Mouse (Mus musculus): Measurements from ENCODE around the gene Tnnt2. TPM values are rescaled to one million over a fixed set of nuclear protein-coding genes. Genes with fewer than 3 reads are reported as not detected.

Tnnt2 gene
- 0.70 and 0.74 TPM in 2 replicates for polyA plus RNA-seq (2016; fragmentation: Nextera tagmentation; extraction: Ambion mirVana)

DNA sequence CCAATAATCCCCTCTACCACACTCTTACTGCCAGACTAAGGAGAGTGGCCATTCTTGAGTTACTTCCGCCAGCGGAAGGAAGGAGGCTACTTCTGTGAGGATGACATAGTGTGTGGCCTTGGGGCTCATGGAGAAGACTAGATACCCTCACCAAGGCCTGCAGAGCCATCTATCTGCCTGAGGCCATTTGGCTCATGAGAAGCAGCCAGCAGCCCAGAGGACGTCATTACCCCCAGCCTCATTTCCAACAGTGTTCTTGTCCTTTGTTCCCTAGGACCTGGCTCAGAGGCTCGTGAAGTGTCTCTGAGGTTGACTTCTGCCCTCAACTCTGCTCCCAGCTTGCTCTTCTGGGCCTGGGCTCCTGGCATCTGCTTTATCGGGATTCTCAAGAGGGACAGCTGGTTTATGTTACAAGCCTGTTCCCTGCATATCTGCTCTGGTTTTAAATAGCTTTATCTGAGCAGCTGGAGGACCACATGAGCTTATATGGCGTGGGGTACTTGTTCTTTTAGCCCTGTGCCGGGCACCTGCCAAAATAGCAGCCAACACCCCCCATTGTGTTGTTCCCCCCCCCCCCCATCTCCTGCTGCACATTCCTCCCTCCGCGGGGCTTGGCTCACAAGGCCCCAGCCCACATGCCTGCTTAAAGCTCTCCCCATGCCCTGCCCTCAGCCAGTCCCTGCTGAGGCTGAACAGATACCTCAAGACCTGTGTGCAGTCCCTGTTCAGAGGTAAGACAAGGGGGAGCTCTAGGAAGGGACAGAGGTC, at the start of gene Tnnt2:
Gene Tnnt2 (plus strand): TSS at position 639 of the 768 bp plus-strand sequence.
- peaks cover 15% of the 10 kb centered on the region for H3K4me1 ChIP-seq
- H3K9me3 ChIP-seq (replicated peaks), result no peaks in the 10 kb centered on the region
- no peak within 1 kb of the TSS for H3K4me3 ChIP-seq
- DNase-seq (ENCODE audit: low spot score), result no peak
- WGBS, result 71% methylated on average over 9 of the region's 9 CpGs
- no peak within 1 kb of the TSS; the same call in 1 of the 2 replicates for H3K27ac ChIP-seq (replicated peaks)
- H3K27me3 ChIP-seq (ENCODE audit: low read depth, poor library complexity, severe bottlenecking), result 0 out of 2 replicates have a peak, but pooled peaks cover 7% of the 10 kb centered on the region
- H3K36me3 ChIP-seq, result no peaks in the 10 kb centered on the region

DNA sequence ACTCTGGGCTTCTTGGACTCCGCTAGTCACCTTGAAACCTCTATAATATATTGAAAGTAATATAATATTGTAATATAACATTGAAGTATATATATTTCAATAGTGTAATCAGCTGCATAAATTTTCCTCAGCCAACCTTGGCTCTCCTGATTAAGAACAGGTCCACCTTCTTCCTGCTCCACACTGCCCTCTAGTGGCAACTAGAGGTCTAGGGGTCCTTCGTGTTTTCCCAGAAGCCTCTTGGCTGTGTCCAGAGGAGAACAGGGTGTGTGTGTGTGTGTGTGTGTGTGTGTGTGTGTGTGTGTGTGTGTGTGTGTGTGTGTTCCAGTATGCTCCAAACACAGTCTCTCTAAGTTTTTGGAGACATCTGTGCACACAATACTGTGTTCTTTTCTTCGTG, 48.4 kb upstream of the Tnnt2 start:
- peaks cover 17% of the 10 kb centered on the region for H3K4me1 ChIP-seq
- H3K27ac ChIP-seq (replicated peaks), result no peak overlapping the region
- peak; percentile 80 for DNase-seq (ENCODE audit: low spot score)
- WGBS, result 47% methylated on average over 3 of the region's 3 CpGs
- no peaks in the 10 kb centered on the region for H3K36me3 ChIP-seq
- H3K4me3 ChIP-seq, result no peak overlapping the region
- H3K9me3 ChIP-seq (replicated peaks), result no peaks in the 10 kb centered on the region
- peaks cover 29% of the 10 kb centered on the region for H3K27me3 ChIP-seq (ENCODE audit: low read depth, poor library complexity, severe bottlenecking)

DNA sequence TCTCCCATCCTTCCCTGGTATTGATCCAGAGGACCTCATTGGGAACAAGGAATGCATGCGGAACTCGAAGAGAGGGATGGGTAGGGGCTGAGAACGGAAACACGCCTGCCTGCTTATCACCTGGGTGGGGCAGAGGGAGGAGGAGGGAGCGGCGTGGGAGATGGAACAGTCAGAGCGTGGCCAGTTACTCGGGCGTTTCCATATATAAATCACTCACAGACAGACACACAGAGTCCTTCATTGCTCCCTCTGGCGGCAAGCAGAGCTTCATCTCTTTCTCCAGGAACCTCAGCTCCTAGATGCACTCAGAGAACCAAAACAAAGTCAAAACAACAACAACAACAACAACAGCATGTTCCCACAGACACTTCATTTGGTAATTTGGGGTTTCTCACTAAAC, 47.4 kb upstream of the Tnnt2 start:
- H3K36me3 ChIP-seq, result no peaks in the 10 kb centered on the region
- no peak overlapping the region for H3K27ac ChIP-seq (replicated peaks)
- H3K4me1 ChIP-seq, result peaks cover 17% of the 10 kb centered on the region
- H3K9me3 ChIP-seq (replicated peaks), result no peaks in the 10 kb centered on the region
- WGBS, result 58% methylated on average over 10 of the region's 10 CpGs
- H3K27me3 ChIP-seq (ENCODE audit: low read depth, poor library complexity, severe bottlenecking), result peaks cover 38% of the 10 kb centered on the region
- no peak for DNase-seq (ENCODE audit: low spot score)
- no peak overlapping the region for H3K4me3 ChIP-seq

DNA sequence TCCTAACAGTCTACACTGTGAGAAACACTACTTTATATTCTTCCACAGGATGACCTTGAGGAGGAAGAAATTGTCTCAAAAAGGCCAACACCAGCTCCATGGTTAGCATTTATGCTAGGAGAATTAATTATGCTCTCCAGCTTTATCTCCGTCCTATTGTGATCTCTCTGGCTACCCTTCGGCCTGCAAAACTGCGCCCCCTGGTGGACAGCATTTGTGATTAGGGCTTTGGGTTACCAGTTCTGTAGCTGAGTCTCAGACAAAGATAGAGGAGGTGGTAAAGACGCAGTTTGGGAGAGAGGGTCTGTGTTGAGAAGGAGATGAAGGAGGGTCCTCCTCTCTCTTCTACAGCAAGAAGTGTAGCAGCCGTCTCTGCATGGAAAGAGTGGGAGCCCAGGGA, 46.3 kb upstream of the Tnnt2 start:
- Histone ChIP-seq H3K9me3 (replicated peaks) (no peaks in the 10 kb centered on the region), H3K4me1 (peaks cover 27% of the 10 kb centered on the region), H3K36me3 (no peaks in the 10 kb centered on the region), H3K27ac (replicated peaks) (peak overlapping the region; percentile 50; the same call in 1 of the 2 replicates), H3K27me3 (ENCODE audit: low read depth, poor library complexity, severe bottlenecking) (peaks cover 48% of the 10 kb centered on the region), H3K4me3 (no peak overlapping the region)
- 11% methylated on average over 5 of the region's 5 CpGs for WGBS
- DNase-seq (ENCODE audit: low spot score), result peak; percentile 82

- Histone ChIP-seq H3K27ac (replicated peaks) (no peak overlapping the region), H3K4me3 (no peak overlapping the region), H3K4me1 (peaks cover 38% of the 10 kb centered on the region), H3K9me3 (replicated peaks) (no peaks in the 10 kb centered on the region), H3K27me3 (ENCODE audit: low read depth, poor library complexity, severe bottlenecking) (peaks cover 73% of the 10 kb centered on the region), H3K36me3 (no peaks in the 10 kb centered on the region)
- 62% methylated on average over 13 of the region's 13 CpGs for WGBS
- DNase-seq (ENCODE audit: low spot score), result no peak
Measured at GRCm38 (mm10) chr1:135792143-135792939, 43.8 kb upstream of the Tnnt2 start.

DNA sequence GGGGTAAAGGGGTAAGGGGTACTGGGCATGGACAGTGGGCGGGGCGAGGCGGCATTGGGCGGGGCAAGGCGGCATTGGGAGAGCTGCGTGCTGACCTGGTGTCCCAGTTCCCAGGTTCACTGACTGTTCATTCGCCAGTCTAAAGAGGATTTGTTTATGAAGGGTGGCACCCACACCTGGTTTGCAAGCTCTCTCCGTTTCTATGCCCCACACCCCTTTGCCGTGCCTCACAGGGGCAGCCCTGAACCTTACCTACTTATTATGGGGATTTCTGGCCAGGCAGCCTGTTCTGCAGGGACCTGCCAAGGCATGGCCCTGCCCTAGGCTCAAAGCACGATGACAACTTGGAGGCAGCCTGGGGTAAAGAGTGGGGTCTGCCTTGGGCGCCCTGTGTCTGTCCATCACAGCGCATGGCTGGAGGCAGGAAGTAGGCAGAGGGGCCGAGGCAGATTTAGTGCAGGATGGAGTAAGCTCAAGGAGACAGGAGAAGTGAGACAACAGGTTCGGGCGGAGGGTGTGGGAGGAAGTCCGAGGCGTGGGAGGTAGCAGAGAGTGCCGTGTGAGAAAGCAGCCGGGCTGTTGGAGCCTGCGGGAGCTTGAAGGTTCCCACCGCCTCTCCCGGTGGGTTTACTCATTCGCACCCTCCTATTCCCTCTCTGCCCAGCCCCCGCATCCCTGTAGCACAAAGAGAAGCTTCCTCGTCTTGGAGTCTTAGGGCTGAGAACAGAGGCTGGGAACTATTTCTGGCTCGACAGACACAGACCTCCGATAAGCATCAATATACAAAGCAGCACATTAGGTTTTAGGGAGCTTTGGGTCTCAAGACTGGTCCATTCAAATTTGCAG, 42.6 kb upstream of the Tnnt2 start:
- 15% methylated on average over 27 of the region's 27 CpGs for WGBS
- H3K36me3 ChIP-seq, result no peaks in the 10 kb centered on the region
- no peaks in the 10 kb centered on the region for H3K9me3 ChIP-seq (replicated peaks)
- peak overlapping the region; percentile 79 for H3K27ac ChIP-seq (replicated peaks)
- H3K4me3 ChIP-seq, result peak overlapping the region; percentile 46
- peak; percentile 44 for DNase-seq (ENCODE audit: low spot score)
- peaks cover 73% of the 10 kb centered on the region for H3K27me3 ChIP-seq (ENCODE audit: low read depth, poor library complexity, severe bottlenecking)
- peaks cover 38% of the 10 kb centered on the region for H3K4me1 ChIP-seq

GRCm38 (mm10) chr1:135794216-135795134, 41.7 kb upstream of the Tnnt2 start:
- H3K9me3 ChIP-seq (replicated peaks), result no peaks in the 10 kb centered on the region
- no peaks in the 10 kb centered on the region for H3K36me3 ChIP-seq
- H3K27ac ChIP-seq (replicated peaks), result peak overlapping the region; percentile 79
- H3K27me3 ChIP-seq (ENCODE audit: low read depth, poor library complexity, severe bottlenecking), result peaks cover 73% of the 10 kb centered on the region
- H3K4me3 ChIP-seq, result peak overlapping the region; percentile 46
- H3K4me1 ChIP-seq, result peaks cover 43% of the 10 kb centered on the region
- 34% methylated on average over 20 of the region's 20 CpGs for WGBS
- peak; percentile 60 for DNase-seq (ENCODE audit: low spot score)

- Histone ChIP-seq H3K27ac (replicated peaks) (no peak overlapping the region), H3K36me3 (no peaks in the 10 kb centered on the region), H3K4me3 (no peak overlapping the region), H3K27me3 (ENCODE audit: low read depth, poor library complexity, severe bottlenecking) (peaks cover 52% of the 10 kb centered on the region), H3K4me1 (peaks cover 38% of the 10 kb centered on the region), H3K9me3 (replicated peaks) (no peaks in the 10 kb centered on the region)
- 73% methylated on average over 1 of the region's 1 CpGs for WGBS
- DNase-seq (ENCODE audit: low spot score), result no peak
Measured at GRCm38 (mm10) chr1:135798492-135798891, 37.7 kb upstream of the Tnnt2 start.

DNA sequence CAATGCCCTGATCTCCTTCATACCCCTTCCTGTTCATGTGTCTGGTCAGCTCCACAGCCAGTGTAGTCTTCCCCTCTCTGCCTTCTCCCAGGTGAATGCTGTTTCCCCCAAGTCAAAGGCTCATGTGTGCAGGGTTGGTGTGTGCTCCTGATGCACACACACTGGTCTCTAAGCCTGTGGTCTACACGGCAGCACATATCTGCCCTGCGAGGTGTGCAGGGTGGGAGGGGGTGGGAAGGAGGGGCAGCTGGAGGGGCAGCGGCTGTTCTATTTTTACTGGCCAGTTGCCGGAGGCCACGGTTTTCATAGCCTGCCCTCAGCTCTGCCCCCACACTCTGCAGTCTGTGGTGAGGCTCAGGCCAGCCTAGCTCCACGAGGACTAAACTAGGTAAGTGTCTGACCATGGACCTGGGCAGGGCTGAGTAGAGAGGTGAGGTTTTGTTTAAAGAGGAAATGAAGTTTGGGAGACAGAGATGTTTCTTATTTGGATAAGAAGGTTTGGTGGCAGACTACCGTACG, 37.0 kb upstream of the Tnnt2 start:
- 84% methylated on average over 8 of the region's 8 CpGs for WGBS
- DNase-seq (ENCODE audit: low spot score), result no peak
- Histone ChIP-seq H3K4me1 (peaks cover 32% of the 10 kb centered on the region), H3K27me3 (ENCODE audit: low read depth, poor library complexity, severe bottlenecking) (peaks cover 45% of the 10 kb centered on the region; the same call in 1 of the 2 replicates), H3K4me3 (no peak overlapping the region), H3K36me3 (no peaks in the 10 kb centered on the region), H3K9me3 (replicated peaks) (no peaks in the 10 kb centered on the region), H3K27ac (replicated peaks) (no peak overlapping the region)

DNA sequence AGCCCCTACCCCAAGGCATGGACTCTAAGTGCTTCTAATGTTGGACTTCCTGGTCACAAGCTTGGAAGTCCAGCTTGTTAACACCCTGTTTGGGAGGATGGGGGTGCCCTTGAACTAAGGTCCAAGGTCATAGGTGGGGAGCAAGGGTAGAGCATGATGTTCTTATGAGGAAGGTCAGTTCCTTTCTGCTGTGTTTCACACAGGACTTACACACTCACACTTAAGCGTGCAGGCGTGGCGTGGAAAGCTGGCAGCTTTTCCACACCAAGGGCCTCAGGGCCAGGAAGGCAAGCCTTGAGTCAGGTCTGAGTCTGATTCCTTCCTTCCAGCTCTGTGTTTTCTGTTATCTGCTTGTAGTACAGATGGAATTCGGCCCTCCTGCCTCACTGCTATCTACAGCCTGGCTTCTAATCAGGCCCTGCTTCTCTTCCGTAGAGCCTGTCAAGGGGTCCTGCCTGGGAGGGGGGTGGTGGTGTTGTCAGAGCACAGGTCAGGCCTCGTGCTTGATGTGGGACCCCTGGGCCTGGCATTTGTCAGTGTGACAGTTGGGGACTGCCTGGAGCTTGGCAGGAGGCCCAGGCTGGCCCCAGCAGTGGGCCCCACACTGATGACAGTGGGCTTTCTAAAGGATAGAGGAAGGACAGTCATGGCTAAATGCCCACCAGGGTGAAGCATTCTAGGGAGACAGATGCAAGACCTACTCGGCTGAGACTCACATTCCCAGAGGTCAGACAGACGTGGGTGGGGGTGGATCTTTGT, 35.8 kb upstream of the Tnnt2 start:
- peak overlapping the region; percentile 65 for H3K27ac ChIP-seq (replicated peaks)
- 55% methylated on average over 8 of the region's 8 CpGs for WGBS
- no peaks in the 10 kb centered on the region for H3K36me3 ChIP-seq

GRCm38 (mm10) chr1:135807546-135807945, 28.6 kb upstream of the Tnnt2 start:
- no peaks in the 10 kb centered on the region for H3K36me3 ChIP-seq
- peaks cover 23% of the 10 kb centered on the region for H3K4me1 ChIP-seq
- no peaks in the 10 kb centered on the region for H3K9me3 ChIP-seq (replicated peaks)
- no peak overlapping the region for H3K27ac ChIP-seq (replicated peaks)
- no peak for DNase-seq (ENCODE audit: low spot score)
- 67% methylated on average over 10 of the region's 10 CpGs for WGBS
- no peak overlapping the region for H3K4me3 ChIP-seq
- peaks cover 29% of the 10 kb centered on the region for H3K27me3 ChIP-seq (ENCODE audit: low read depth, poor library complexity, severe bottlenecking)

More for the DNA sequence above, 35.8 kb upstream of the Tnnt2 start:
- H3K9me3 ChIP-seq (replicated peaks), result no peaks in the 10 kb centered on the region
- DNase-seq (ENCODE audit: low spot score), result no peak
- H3K4me3 ChIP-seq, result no peak overlapping the region
- peaks cover 34% of the 10 kb centered on the region; the same call in 1 of the 2 replicates for H3K27me3 ChIP-seq (ENCODE audit: low read depth, poor library complexity, severe bottlenecking)
- peaks cover 20% of the 10 kb centered on the region for H3K4me1 ChIP-seq
